Mouse (Mus musculus): Measurements from ENCODE around the gene Mvb12a.
A peak's percentile ranks its signal among the peaks of the same experiment; 100 is the strongest.

Mvb12a gene

DNA sequence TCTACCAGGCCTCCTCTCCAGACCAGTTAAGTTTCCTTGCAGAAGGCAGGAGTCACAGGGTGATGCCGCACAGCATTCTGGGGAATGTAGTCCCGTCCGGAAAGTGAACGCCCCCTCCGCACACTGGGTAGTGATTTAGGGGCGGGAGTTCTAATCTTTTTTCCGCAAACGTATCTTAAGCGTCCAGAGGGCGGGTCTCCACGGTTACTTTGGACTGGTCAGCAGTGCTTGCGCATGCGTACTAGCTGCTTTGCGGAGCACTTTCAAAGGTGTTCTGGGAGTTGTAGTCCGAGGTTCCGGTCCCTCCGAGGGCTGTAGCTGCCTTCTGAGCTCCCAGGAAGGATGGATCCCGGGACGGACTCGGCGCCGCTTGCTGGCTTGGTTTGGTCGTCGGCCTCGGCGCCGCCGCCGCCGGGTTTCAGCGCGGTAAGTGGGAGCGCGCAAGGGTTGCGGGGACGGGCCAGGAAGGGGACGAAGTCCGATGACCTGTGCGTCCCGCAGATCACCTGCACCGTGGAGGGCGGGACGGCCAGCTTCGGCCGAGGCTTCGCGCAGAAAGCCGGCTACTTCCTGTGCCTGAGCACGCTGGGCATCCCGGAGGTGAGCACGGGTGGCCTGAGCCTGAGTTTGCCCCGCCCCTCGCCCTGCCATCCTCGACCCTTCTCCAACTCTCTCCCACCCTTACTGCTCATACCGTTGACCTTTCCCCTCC is at the start of gene Mvb12a:
Gene Mvb12a, plus strand, starts transcription at position 291 of the 712 bp plus-strand sequence.
- peak; percentile 100 for DNase-seq (ENCODE audit: low read depth)

DNA sequence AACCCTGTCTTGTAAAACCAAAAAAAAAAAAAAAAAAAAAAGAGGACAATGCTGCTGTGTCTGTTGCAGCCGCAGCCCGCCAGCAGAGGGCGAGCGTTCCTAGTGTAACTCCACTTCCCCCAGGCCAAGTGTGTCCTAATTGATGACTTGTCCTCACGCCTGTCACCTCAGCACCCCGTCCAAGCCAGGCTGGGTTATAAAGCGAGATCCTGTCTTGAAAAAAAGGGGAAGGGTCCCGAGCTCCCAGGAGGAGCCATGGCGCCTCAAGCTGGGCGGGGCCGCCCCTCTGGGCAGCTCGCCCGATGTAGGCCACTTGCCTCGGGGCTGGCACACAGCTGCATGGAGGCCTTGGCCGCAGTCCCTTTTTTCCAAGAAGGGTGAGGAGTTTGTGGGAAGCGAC is 47.7 kb upstream of the Mvb12a start:
- peak; percentile 88 for DNase-seq (ENCODE audit: low read depth)

DNA sequence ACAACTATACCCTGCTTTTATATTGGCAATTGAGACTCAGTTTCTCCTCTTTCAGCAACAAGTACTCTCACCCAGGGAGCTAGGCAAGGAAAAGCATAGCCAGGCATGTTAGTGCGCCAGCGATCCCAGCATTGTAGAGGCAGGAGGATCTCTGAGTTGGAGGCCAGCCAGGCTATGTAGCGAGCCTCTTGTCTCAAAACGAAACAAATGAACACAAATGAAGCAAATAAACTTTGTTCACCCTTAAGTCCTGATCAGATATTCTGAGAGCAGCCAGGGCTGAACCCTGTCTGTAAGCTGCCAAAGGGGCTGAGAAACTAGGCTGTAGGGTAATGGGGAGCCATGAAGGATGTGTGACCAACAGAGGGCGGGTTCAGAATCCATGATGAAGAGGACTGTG is 46.9 kb upstream of the Mvb12a start:
- no peak for DNase-seq (ENCODE audit: low read depth)

DNA sequence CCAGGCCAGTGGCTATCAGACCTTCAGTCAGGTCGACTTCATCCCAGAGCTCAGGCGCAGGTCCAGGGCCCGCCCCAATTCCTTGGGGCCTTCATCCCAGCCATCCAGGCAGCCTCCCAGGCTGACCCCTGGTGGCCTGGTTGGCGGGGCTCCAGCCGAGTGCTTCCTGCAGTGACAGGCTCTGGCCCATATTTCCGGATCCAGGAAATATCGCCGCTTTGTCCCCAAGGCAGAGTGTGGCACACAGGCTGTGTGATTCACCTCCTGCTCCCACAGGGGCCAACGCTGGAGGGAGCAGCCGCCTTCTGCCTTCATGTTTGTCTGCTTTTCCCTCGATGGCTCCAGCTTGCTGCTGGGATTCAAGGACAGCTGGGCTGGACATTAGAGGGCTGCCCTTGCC is 46.2 kb upstream of the Mvb12a start:
- peak; percentile 60 for DNase-seq (ENCODE audit: low read depth)

DNA sequence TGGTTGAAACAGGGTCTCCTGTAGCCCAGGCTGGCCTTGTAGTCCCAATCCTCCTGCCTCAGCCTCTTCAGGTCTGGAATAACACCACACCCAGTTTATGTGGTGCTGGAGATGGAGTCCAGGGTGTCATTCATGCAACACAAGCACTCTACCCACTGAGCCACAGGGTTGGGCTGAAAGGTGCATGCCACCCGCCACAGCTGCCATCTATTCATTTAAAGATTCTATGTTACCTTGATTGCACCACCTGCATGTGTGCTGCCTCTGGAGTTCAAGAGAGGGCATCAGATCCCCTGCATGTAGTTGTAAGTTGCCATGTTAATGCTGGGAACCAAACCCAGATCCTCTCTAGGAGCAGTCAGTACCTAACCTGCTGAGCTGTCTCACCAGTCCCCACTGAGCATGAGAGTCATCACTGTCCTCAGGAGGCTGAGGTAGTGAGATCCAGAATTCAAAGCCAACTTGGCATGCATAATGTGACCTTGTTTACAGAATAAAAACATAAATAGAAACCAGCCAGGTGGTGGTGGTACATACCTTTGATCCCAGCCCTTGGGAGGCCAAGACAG is 45.6 kb upstream of the Mvb12a start:
- no peak for DNase-seq (ENCODE audit: low read depth)

DNA sequence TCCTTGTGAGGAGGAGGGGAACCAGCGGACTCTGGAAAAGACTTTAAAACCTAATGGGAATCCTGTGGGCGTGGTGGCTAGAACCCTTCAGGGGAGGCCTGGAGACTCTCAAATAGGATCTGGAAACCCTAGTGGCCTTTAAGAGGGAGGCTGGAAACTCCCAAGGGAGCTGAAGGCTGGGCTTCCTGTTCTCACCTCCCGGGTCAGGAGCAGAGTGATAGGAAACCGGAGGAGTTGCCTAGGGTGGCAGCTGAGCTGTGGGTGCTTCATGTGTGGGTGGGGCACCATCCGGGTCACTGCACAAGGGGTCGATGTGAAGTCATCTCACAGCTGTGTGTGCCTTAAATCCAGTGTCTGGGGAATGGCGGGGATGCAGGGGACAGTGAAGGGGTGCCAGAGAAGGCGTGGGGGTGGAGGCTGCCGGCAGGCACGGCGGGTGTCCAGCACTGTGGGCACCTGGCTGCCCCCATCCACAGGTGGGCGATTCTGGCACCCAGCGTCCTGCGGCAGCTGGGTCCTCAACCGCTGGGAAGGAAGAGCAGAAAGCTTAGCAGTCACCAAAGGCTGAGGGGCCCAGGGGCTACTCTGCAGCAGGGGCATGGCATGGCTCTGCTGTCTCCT is 44.7 kb upstream of the Mvb12a start:
- no peak for DNase-seq (ENCODE audit: low read depth)

DNA sequence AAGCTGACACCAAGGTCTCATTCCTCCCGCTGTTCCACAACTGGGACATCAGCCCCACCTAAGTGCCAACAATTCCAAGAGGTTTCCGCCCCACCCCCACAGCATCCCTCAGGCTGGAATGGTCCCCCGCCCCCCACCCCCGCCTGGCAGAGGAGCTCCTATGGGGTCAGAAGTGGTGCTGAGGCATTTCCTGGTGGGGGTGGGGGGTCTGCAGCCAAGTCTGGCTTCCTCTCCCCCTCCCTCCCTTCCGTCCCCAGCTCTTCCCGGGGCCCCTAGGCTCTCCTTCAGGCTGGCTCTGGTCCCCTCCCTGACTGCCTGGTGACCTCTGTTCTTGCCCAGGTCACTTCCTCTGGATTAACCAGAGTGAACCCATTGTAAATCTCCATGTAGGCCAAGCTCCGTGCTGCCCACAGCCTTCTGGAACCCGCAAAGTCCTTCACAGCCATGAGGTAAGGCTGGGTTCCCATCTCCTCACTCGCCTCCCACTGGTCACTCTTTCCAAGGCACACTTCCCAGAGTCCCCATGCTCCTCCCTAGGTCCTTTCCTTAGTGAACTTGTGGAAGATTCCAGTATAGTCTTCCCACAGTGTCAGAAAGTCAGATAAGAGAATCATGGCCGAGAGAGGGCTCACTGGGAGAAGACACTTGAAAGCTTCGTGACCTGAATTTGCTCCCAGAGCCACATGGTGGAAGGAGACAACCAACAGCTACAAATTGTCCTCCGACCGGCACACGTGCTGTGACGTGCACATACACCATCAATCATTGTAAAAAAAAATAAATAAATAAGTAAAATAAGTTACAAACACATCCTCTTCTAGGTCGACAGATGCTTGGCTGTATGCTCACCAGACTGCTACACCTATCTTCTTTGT is 43.7 kb upstream of the Mvb12a start:
- no peak for DNase-seq (ENCODE audit: low read depth)

DNA sequence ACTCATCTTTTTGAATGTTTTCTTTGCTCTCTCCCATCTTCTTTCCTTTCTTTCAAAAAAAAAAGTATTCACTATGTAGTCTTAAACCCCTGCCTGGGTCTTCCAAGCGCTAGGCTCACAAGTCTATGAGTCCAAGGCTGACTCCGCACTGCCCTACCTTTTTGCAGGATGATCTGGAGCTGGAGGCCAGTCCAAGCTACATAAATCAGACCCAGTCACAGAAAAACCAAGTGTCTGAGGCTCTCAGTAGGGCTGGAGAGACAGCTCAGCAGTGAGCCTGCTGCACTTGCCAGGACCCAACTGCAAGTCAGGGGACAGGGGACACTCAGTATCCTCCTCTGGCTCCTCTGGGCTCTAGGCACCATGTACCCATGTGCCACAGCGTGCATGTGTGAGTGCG is 38.4 kb upstream of the Mvb12a start:
- DNase-seq (ENCODE audit: low read depth) = no peak

DNA sequence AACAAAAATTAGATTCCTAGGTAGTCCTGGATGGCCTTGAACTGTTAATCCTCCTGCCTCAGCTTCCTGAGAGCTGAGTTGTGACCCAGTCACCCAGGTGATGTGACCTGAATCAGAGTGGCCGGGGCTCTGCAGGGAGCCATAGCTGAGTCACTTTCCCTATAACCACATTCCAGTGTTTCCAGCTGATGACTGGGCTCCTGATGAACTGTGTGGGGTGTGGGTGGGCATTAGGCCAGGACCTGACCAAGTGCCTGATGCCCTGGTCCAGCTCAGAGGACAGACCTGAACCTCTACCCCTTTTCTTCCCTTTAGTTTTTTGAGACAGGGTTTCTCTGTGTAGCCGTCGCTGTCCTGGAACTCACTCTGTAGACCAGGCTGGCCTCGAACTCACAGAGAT is 37.4 kb upstream of the Mvb12a start:
- DNase-seq (ENCODE audit: low read depth) = peak; percentile 21

DNA sequence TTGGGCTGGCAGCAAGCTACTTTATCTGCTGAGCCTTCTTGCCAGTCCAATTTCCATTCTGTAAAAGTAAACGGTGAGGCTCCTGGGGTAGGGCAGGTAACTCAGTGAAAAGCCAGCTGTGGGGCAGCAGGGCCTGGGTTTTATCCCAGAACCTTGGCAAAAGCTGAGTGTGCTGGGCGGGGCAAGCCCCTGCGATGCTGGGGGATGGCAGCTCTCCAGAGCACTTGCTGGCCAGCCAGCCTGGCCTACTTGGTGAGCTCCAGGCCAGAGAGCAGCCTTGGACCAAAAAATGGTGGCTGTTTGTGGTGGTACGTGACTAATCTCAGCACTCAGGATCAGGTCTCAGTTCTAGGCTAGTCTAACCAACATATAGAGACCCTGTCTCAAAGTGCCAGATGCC is 36.7 kb upstream of the Mvb12a start:
- DNase-seq (ENCODE audit: low read depth) = no peak

DNA sequence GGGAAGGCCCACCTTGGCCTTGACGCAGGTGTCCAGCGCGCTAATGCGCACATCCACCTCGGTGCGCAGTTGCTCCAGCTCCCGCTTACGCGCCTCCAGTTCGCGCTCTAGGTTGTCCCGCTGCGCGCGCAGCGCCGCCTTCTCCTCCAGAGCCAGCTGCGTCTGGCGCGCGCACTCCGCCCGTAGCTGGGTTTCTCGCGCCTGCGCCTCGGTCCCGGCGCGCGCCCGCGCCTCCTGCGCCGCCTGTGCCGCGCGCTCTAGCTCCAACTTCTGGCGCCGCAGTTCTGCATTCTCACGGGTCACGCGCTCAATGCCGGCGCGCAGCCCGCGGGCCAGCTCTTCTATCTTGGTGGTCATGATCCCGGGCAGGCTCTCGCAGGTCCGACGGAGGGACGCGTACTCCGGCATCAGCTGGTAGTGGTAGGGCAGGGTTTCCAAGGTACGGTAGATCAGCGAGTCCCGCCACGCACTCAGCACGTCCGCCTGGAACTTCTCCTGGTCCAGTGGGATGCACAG is 35.1 kb upstream of the Mvb12a start:
- DNase-seq (ENCODE audit: low read depth) = no peak

DNA sequence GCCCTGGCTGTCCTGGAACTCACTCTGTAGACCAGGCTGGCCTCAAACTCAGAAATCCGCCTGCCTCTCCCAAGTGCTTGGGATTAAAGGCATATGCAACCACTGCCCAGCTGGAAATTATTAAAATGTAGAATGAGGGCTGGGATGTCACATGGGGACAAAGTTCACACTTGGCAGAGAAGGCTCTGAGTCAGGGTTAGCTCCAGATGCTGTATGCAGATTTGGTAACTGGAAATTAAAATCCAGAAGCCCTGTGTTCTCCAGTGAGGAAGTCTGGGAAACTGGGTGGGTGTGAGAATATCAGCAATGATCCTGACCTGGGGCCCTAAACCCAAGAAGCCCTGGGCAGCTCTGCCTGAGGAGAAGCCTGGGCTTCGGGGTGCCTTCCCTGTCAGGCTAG is 33.4 kb upstream of the Mvb12a start:
- no peak for DNase-seq (ENCODE audit: low read depth)

DNA sequence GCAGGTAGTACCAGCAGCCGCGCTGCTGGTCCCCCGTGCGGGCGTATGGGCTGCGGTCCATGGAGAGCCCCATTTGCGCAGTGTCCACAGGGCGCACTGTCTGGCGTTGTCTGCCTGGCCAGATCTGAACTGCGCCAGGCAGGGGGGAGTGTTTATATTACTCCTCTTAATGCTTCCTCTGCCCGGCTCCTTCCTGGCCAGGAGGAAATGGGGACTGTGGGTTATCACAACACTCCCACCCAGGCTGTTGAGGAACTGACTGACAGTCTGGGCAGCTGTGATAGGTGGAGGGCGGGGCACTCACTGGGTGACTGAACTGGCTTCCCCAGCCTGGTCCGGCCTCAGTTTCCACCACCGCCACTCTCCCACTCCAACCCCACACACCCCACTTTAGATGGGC is 31.1 kb upstream of the Mvb12a start, which contains the start of gene Plvap:
Gene Plvap, minus strand, starts transcription at position 109 of the 400 bp plus-strand sequence.
- DNase-seq (ENCODE audit: low read depth) = peak; percentile 87

DNA sequence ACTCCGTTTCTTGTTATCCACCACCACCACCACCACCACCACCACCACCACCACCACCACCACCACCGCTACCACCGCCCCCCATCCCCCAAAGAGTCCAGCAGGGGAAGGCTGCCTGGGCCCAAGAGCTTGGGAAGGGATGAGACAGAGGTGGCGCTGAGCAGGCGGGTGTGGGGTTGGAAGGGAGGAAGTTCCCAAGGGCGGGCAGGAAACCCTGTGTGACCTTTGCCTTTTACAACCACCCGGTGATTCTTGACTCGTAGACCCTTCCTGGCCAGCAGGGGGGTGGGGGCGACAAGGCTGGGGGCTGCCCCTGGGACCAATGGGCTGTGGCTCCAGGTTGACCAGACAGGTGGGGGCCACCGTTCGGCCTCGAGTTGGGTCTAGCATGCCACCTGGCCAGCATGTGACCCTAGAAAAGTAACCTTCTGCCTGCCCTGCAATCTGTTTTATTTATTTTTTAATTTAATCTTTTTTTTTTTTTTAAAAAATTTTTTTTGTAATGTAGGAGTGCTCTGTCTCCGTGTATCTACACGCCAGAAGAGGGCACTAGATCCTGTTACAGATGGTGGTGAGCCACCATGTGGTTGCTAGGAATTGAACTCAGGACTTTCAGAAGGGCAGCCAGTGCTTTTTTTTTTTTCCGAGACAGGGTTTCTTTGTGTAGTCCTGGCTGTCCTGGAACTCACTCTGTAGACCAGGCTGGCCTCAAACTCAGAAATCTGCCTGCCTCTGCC is 29.5 kb upstream of the Mvb12a start:
- peak; percentile 59 for DNase-seq (ENCODE audit: low read depth)

DNA sequence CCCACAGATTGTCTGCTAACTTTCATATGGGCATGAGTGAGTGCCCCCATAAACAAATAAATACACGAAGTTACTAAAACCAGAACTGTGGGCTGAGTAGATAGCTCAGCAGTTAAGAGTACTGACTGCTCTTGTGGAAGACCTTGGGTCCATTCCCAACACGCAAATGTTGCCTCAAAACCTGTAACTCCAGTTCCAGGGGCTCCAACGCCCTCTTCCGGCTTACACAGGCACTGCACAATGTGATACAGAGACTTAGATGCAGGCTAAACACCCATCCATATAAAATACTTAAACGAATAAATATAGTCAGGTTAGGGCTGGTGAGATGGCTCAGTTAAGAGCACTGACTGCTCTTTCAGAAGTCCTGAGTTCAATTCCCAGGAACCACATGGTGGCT is 27.7 kb upstream of the Mvb12a start:
- peak; percentile 54 for DNase-seq (ENCODE audit: low read depth)

DNA sequence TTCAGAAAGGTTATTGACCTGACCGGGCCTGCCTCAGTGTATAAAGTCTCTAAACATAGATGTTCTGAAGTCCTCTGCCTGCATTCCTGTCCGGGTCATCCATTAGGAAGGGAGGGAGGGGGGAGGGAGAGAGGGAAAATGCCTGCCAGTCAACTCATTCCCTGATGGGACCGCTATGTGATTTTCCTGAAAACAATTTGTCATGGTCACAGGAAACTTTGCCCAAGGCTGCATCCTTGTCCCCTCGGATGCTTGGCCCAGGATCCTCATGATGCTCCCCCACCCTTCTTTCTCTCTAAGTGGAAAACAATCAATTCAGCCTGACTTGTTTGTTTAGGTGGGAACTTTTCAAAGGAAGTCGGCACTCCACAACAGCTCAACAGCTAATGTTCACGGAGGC is 25.9 kb upstream of the Mvb12a start:
- no peak for DNase-seq (ENCODE audit: low read depth)

DNA sequence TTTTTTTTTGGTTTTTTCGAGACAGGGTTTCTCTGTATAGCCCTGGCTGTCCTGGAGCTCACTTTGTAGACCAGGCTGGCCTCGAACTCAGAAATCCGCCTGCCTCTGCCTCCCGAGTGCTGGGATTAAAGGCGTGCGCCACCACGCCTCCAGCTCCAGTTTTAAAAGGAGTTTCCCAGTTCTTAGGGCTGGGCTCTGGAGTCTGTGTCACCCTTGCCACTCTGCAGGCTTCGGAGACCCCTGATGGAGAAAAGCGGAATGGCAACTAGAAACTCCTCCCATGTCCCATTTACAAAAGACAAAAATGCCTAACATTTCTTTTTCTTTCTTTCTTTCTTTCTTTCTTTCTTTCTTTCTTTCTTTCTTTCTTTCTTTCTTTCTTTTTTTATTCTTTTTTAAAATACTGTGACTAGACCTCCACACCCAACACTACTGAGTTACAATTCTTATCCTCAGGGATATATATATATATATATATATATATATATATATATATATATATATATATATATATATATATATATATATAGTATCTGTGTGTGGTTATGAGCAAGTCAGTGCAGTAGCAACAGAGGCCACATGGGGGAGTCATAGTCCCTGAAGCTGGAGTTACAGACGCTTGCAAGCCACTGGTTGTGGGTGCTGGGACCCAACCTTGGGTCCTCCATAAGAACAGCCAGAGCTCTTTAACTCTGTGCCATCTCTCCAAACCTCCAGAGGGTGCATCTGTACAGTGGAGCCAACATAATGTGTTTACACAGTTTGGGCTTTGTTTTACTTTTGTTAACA is 23.5 kb upstream of the Mvb12a start:
- DNase-seq (ENCODE audit: low read depth) = peak; percentile 85

DNA sequence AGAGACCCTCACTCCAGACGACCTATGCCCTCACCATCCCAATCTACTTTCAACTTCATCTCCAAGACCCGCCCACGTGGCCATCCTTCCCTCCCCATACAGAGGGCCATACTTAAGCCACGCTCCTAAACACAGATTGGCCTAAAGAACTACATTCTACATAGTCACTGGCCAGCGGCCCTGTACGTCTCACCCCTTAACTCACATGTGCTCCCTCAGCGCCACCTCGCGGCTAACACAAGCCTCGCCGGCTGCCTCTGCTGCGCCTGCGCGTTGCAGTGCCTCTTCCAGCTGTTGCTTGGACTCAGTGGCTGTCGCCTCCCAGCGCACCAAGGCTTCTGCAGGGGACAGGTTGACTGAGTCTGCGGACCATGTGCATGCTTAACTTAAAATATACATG is 21.1 kb upstream of the Mvb12a start:
- peak; percentile 98 for DNase-seq (ENCODE audit: low read depth)

DNA sequence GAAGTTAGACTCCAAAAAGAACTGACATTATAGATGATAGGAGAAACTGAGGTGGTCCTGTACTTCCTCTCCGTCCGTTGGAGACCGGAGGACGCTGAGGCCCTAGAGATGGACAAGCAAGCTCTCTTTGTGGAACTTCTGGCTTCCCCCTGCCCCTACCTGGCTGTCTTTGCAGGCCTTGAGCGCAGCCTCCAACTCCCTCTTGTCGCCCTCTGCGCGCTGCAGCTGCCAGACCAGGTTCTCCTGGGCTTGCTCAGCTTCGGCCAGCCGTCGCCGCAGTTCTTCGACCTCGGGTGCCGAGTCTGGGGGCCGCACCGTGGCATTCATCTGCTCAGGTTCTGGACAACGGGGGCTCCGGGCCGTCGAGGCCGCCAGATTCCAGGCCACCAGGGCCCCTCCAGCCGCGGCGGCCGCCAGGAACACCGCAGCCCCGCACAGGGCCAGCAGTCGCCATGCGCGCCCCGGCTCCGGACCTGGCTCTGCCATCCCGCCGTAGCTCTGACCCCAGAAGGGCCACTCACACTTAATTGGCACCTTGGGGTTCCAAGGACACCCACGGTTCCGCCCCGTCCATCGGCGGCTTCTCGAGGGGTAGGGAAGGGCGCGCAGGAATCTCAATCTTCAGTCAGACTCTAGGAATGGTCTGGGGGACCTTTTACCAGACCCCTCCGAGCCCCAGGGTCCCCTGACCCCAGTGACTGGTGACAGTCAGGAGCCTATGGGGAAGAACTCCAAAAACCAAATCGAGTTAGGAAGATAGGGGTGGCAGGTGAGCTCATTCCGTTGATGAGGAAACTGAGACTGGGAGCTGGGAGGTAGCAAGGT is 17.3 kb upstream of the Mvb12a start, which contains the start of gene Ccdc194:
Gene Ccdc194, minus strand, starts transcription at position 486 of the 825 bp plus-strand sequence.
- DNase-seq (ENCODE audit: low read depth) = no peak

DNA sequence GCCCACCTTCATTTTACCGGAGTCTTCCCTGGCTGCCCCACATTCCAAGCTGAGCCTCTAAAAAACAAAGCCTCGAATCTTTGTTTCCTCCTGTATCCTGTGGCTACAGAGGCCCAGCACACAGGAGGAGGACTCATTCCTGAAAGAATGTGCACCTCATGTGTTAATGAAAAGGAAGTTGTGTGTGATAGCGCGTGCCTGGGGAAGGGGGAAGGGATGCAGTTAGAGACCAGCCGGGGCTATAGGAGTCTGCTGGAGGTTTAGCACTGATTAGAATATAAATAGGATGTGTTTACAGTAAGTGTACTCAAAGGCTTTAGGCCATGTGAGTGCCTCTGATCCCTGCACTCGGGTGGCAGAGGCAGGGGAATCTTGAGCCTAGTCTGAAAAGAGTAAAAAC is 16.4 kb upstream of the Mvb12a start:
- DNase-seq (ENCODE audit: low read depth) = no peak
